Mouse (Mus musculus) liver, adult 2 months (tissue): ENCODE measurements around the gene Izumo1r. TPM values are rescaled to one million over a fixed set of nuclear protein-coding genes. Genes with fewer than 3 reads are reported as not detected.

Experiments used
- DNase-seq: peaks from one replicate; pipeline ENCODE4 v3.0.0-alpha.2; 2011; ENCODE audit warnings: low read depth, low spot score; ENCODE audit errors: extremely low read depth
- H3K27ac ChIP-seq: fragments of 200-500 bp; replicated peaks from 2 replicates; pipeline ENCODE4 v1.5.1; 2012; ENCODE audit warnings: low read depth, mild to moderate bottlenecking, control low read depth, inconsistent platforms, low read length; ENCODE audit not compliant: insufficient read depth
- H3K27me3 ChIP-seq: fragments of 200-500 bp; 2 replicates; pipeline ENCODE4 v1.6.1; 2012; ENCODE audit warnings: mild to moderate bottlenecking, moderate library complexity, low read length, inconsistent platforms; ENCODE audit not compliant: control insufficient read depth, insufficient read depth
- H3K36me3 ChIP-seq: fragments of 200-500 bp; 2 replicates; pipeline ENCODE4 v1.6.1; 2012; ENCODE audit warnings: low read length, inconsistent platforms; ENCODE audit not compliant: control insufficient read depth, insufficient read depth
- H3K4me1 ChIP-seq: fragments of 200-500 bp; 2 replicates; pipeline ENCODE4 v1.6.1; 2011; ENCODE audit warnings: low read length; ENCODE audit not compliant: control insufficient read depth, insufficient read depth
- H3K4me3 ChIP-seq: fragments of 200-500 bp; 2 replicates; pipeline ENCODE4 v1.5.1; 2011; ENCODE audit warnings: low read depth, mild to moderate bottlenecking, control low read depth, low read length, moderate library complexity; ENCODE audit not compliant: insufficient read depth
- H3K79me2 ChIP-seq: fragments of 200-500 bp; 2 replicates; pipeline ENCODE4 v1.6.1; 2012; ENCODE audit warnings: inconsistent platforms, mild to moderate bottlenecking, low read length, moderate library complexity; ENCODE audit not compliant: control insufficient read depth, insufficient read depth
- H3K9ac ChIP-seq: fragments of 200-500 bp; 2 replicates; pipeline ENCODE4 v1.6.1; 2012; ENCODE audit warnings: low read depth, mild to moderate bottlenecking, control low read depth, inconsistent platforms, low read length
- CTCF ChIP-seq: fragments of 200-500 bp; IDR thresholded peaks from 2 replicates; pipeline ENCODE4 v1.5.1; 2011; ENCODE audit warnings: low read depth, low read length, control low read depth
- POLR2A ChIP-seq: fragments of 200-500 bp; IDR thresholded peaks from 2 replicates; pipeline ENCODE4 v1.6.1; 2011; ENCODE audit warnings: low read length, control low read depth; ENCODE audit not compliant: insufficient read depth; ENCODE audit errors: extremely low read depth
- WGBS: fragments of 180-500 bp; shearing (Covaris S2); methylation state at CpG from one replicate; pipeline ENCODE4 v1.1.7; 2018; 5-methylcytosine and 5-hydroxymethylcytosine counted together
- polyA plus RNA-seq: library from polyadenylated mRNA; depleted of rRNA; stranded (reverse); fragments of >200 nt; gene quantifications from 2 replicates; pipeline ENCODE4 v1.2.3, GENCODE M21; 2012
- total RNA-seq: library from RNA; depleted of rRNA; stranded (reverse); fragments of >200 nt; gene quantifications from 2 replicates; pipeline ENCODE4 v1.2.3, GENCODE M21; 2014

Izumo1r gene
- total and polyA plus RNA-seq, 2 experiments: 0.20 TPM; not detected in 1

GRCm38 (mm10) chr9:14902416-14902815 is 1.3 kb downstream of the Izumo1r start:
- 82% methylated on average over 2 of the region's 2 CpGs for WGBS
- Histone ChIP-seq H3K4me3 (no peak overlapping the region), H3K79me2 (no peaks in the 10 kb centered on the region), H3K27me3 (0 out of 2 replicates have a peak, but pooled peaks cover 2% of the 10 kb centered on the region), H3K9ac (no peak overlapping the region), H3K36me3 (no peaks in the 10 kb centered on the region), H3K4me1 (no peaks in the 10 kb centered on the region), H3K27ac (no peak overlapping the region)
- TF ChIP-seq CTCF (no peak), POLR2A (no peak)
- DNase-seq: no peak

GRCm38 (mm10) chr9:14901757-14902156 is 2.0 kb downstream of the Izumo1r start:
- TF ChIP-seq CTCF (no peak), POLR2A (no peak)

DNA sequence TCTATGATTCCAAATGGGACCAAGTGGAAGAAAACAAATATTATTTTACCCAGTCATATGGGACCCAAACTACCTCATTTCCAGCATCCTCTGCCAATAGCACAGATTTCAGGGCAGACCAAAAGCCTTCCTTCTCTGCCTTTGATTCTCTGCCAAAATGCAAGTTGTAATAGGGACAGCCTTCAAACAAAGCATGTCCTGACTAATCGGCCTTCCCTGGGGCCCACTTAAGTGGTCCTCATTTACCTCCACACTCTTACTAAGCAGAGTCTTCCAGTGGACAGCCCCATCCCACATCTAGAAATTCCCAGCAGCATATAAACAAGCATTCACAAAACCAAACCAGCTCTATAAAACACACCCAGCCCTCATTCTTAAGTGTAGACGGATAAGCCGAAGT is 6.6 kb downstream of the Izumo1r start:
- no peak overlapping the region for H3K4me3 ChIP-seq
- H3K27me3 ChIP-seq: no peaks in the 10 kb centered on the region
- no peaks in the 10 kb centered on the region for H3K4me1 ChIP-seq
- no peaks in the 10 kb centered on the region for H3K36me3 ChIP-seq
- TF ChIP-seq POLR2A (no peak), CTCF (no peak)
- no peaks in the 10 kb centered on the region for H3K79me2 ChIP-seq
- no peak overlapping the region for H3K9ac ChIP-seq
- no peak overlapping the region for H3K27ac ChIP-seq
- 82% methylated on average over 3 of the region's 3 CpGs for WGBS
- no peak for DNase-seq

More at GRCm38 (mm10) chr9:14901757-14902156, 2.0 kb downstream of the Izumo1r start:
- no peak for DNase-seq
- Histone ChIP-seq H3K4me3 (no peak overlapping the region), H3K36me3 (no peaks in the 10 kb centered on the region), H3K9ac (no peak overlapping the region), H3K27ac (no peak overlapping the region), H3K79me2 (no peaks in the 10 kb centered on the region), H3K27me3 (0 out of 2 replicates have a peak, but pooled peaks cover 2% of the 10 kb centered on the region), H3K4me1 (no peaks in the 10 kb centered on the region)
- 49% methylated on average over 7 of the region's 7 CpGs for WGBS

DNA sequence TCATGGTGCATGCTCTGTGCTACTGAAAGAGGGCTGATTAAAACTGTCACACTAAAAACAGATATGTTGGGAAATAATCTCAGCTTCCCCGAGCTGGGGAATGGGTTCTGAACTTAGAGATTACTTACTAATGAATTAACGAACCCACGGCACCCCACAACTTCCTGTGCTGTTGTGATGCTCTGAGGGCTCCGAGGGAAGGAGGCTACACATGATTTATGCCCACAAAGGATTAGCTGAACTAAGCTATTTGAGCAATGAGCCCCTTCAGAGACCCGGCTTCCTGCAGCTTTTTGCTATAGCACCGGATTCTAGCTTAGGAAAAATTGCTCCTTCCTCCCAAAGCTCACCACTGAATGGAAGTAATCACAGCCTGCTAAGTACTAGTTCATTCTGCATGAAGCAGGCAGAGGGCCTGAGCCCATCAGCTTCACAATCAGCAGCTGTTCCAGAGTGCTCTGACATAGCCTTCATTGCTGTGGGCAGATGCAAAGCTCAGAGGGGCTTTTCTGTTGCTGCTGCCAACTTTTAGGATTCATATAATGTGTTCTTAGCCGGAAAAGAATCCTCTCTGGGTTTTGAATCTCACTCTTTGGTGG is 8.4 kb downstream of the Izumo1r start:
- H3K4me3 ChIP-seq: no peak overlapping the region
- no peaks in the 10 kb centered on the region for H3K4me1 ChIP-seq
- H3K27me3 ChIP-seq: no peaks in the 10 kb centered on the region
- H3K27ac ChIP-seq: no peak overlapping the region
- H3K9ac ChIP-seq: no peak overlapping the region
- TF ChIP-seq POLR2A (no peak), CTCF (no peak)
- DNase-seq: no peak
- H3K36me3 ChIP-seq: no peaks in the 10 kb centered on the region
- H3K79me2 ChIP-seq: no peaks in the 10 kb centered on the region
- 79% methylated on average over 7 of the region's 7 CpGs for WGBS

DNA sequence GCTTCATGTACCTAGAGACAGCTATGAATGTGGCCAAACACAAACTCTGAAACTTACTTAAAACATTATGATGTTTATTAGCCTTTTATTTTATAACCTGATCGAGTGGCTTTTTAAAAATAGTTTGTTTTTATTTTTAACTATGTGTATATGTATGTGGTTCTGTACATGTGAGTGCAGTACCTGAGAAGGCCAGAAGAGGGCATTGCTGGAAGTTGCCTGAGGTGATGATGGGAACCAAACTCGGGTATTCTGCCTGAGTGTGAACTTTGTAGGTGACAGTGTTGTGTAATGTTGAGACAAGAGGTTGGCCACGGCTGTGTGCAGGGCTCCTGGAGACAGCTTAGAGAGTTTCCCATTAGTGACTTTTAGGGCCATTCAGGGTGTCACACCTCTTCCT is 9.1 kb downstream of the Izumo1r start:
- Histone ChIP-seq H3K4me3 (no peak overlapping the region), H3K79me2 (no peaks in the 10 kb centered on the region), H3K27ac (no peak overlapping the region), H3K36me3 (no peaks in the 10 kb centered on the region), H3K9ac (no peak overlapping the region), H3K27me3 (no peaks in the 10 kb centered on the region), H3K4me1 (no peaks in the 10 kb centered on the region)
- no peak for DNase-seq
- TF ChIP-seq POLR2A (no peak), CTCF (no peak; the same call in 1 of the 2 replicates)
- 76% methylated on average over 3 of the region's 3 CpGs for WGBS

DNA sequence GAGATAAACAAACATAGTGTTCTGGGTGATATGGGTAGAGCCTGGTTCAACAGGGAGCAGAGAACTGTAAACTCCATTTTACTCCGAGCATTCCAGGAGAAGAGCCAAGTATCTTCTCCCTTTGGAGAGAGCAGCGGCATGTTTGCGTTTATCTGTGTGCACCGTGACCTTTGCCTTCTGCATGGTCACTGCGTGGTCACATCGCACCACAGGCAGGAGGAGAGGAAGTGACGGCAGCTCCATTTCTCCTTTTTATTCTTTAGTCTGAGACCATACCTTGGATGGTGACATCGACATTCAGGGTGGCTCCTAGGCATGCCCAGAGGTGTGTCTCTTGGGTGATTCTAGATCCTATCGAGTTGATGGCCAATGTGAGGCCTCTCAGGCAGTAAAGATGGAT is 10.4 kb downstream of the Izumo1r start:
- WGBS: 21% methylated on average over 9 of the region's 9 CpGs
- Histone ChIP-seq H3K9ac (no peak overlapping the region), H3K4me3 (no peak overlapping the region), H3K79me2 (no peaks in the 10 kb centered on the region), H3K36me3 (no peaks in the 10 kb centered on the region), H3K4me1 (no peaks in the 10 kb centered on the region), H3K27ac (no peak overlapping the region), H3K27me3 (no peaks in the 10 kb centered on the region)
- peak; percentile 39 for DNase-seq
- no peak for TF ChIP-seq POLR2A
- TF ChIP-seq CTCF: no peak
